Mouse (Mus musculus): ENCODE data around the gene 4931414P19Rik. TPM values are rescaled to one million over a fixed set of nuclear protein-coding genes. Genes with fewer than 3 reads are reported as not detected.
"Not testable (repeated sequence)": the region's sequence is repeated elsewhere in the genome, so short reads cannot be mapped to it uniquely, and the experiment has no call there.

Gene 4931414P19Rik
- polyA plus RNA-seq, 1 experiment, result 8.4 TPM

DNA sequence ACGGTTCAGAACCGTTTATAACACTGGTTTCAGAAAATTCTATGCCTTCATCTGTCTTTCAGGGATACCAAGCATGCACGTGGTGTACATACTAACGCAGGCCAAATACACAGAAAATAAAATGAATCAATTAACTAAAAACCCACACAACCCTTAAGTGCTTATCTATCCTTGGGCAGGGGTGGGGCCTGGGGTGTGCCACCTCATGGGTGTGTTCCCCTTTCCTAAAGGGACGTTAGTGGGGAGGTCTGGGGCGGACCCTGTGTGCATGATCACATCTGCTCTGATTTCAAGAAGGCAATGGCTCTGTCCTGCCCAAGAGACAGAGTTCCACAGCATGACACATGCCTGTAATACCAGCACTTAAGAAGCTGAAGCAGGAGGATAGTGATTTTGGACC lies 17.5 kb upstream of the 4931414P19Rik start:
- no peaks in the 10 kb centered on the region for H3K36me3 ChIP-seq (ENCODE audit: control insufficient read depth, insufficient read depth, low read length, poor library complexity, severe bottlenecking)
- no peak overlapping the region for H3K9ac ChIP-seq (ENCODE audit: low read depth, poor library complexity, severe bottlenecking)
- H3K27me3 ChIP-seq (ENCODE audit: control insufficient read depth, insufficient read depth, low read length, poor library complexity, severe bottlenecking), result no peaks in the 10 kb centered on the region
- peaks cover 3% of the 10 kb centered on the region; the same call in 1 of the 2 replicates for H3K9me3 ChIP-seq (replicated peaks; ENCODE audit: control insufficient read depth, insufficient read depth, low read length, poor library complexity, severe bottlenecking)
- H3K4me1 ChIP-seq (ENCODE audit: control insufficient read depth, insufficient read depth, low read length), result peaks cover 3% of the 10 kb centered on the region
- no peak overlapping the region for H3K27ac ChIP-seq (ENCODE audit: insufficient read depth, low read length)
- TF ChIP-seq EP300 (IDR thresholded peaks at IDR 0.05; ENCODE audit: insufficient read depth, low read depth, low read length), result no peak
- TF ChIP-seq POLR2A (IDR thresholded peaks at IDR 0.05; ENCODE audit: insufficient read depth, low read length), result no peak
- TF ChIP-seq CTCF (IDR thresholded peaks at IDR 0.05; ENCODE audit: low read depth, low read length), result no peak
- H3K4me3 ChIP-seq (ENCODE audit: low read depth, low read length), result no peak overlapping the region

- H3K4me1 ChIP-seq (ENCODE audit: control insufficient read depth, insufficient read depth, low read length), result peaks cover 3% of the 10 kb centered on the region
- H3K9ac ChIP-seq (ENCODE audit: low read depth, poor library complexity, severe bottlenecking), result no peak within 1 kb of the TSS
- H3K9me3 ChIP-seq (replicated peaks; ENCODE audit: control insufficient read depth, insufficient read depth, low read length, poor library complexity, severe bottlenecking), result peaks cover 3% of the 10 kb centered on the region; the same call in 1 of the 2 replicates
- H3K36me3 ChIP-seq (ENCODE audit: control insufficient read depth, insufficient read depth, low read length, poor library complexity, severe bottlenecking), result peaks cover 2% of the 10 kb centered on the region
- no peak within 1 kb of the TSS for H3K27ac ChIP-seq (ENCODE audit: insufficient read depth, low read length)
- TF ChIP-seq POLR2A (IDR thresholded peaks at IDR 0.05; ENCODE audit: insufficient read depth, low read length) (no peak), EP300 (IDR thresholded peaks at IDR 0.05; ENCODE audit: insufficient read depth, low read depth, low read length) (no peak)
- H3K27me3 ChIP-seq (ENCODE audit: control insufficient read depth, insufficient read depth, low read length, poor library complexity, severe bottlenecking), result no peaks in the 10 kb centered on the region
- H3K4me3 ChIP-seq (ENCODE audit: low read depth, low read length), result no peak within 1 kb of the TSS
These were observed 15.3 kb upstream of the 4931414P19Rik start, which contains the start of gene Psmb11 for GRCm38 (mm10) chr14:54621133-54621532. Gene Psmb11, plus strand, starts transcription at chr14:54621433.

DNA sequence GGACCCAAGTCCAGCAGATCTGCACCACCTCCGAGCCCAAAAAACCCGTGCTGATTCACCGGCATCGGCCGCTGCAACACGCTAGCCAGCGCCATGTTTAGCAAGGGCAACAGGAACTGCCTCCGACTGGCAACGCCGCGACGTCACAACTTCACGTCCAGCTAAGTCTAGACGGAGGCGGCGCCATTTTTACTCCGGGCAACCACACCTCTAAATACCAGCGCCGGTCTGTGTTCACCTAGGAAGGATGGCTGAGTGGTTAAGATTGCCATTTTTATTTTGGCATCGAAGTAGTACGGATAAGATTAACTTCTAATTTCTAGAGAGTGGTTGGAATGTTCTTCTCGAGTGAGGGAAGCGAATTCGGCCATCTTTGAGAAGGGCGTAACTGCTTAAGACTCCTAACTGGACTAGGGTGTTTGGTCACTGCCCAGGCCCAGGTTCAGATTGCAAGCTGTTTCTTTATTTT lies 12.1 kb upstream of the 4931414P19Rik start, which contains the start of gene Psmb5:
Psmb5 (minus strand) TSS at position 126 of the 469 bp plus-strand sequence.
- TF ChIP-seq POLR2A (IDR thresholded peaks at IDR 0.05; ENCODE audit: insufficient read depth, low read length) (no peak), CTCF (IDR thresholded peaks at IDR 0.05; ENCODE audit: low read depth, low read length) (no peak), EP300 (IDR thresholded peaks at IDR 0.05; ENCODE audit: insufficient read depth, low read depth, low read length) (0 out of 2 replicates have a peak, but pooled peaks have one; percentile 10)
- Histone ChIP-seq H3K27me3 (ENCODE audit: control insufficient read depth, insufficient read depth, low read length, poor library complexity, severe bottlenecking) (no peaks in the 10 kb centered on the region), H3K4me1 (ENCODE audit: control insufficient read depth, insufficient read depth, low read length) (peaks cover 5% of the 10 kb centered on the region), H3K27ac (ENCODE audit: insufficient read depth, low read length) (peak within 1 kb of the TSS; percentile 51; the same call in 1 of the 2 replicates), H3K4me3 (ENCODE audit: low read depth, low read length) (peak within 1 kb of the TSS; percentile 96), H3K9me3 (replicated peaks; ENCODE audit: control insufficient read depth, insufficient read depth, low read length, poor library complexity, severe bottlenecking) (peaks cover 3% of the 10 kb centered on the region; the same call in 1 of the 2 replicates), H3K9ac (ENCODE audit: low read depth, poor library complexity, severe bottlenecking) (peak within 1 kb of the TSS; percentile 95), H3K36me3 (ENCODE audit: control insufficient read depth, insufficient read depth, low read length, poor library complexity, severe bottlenecking) (peaks cover 17% of the 10 kb centered on the region)

- peaks cover 20% of the 10 kb centered on the region for H3K36me3 ChIP-seq (ENCODE audit: control insufficient read depth, insufficient read depth, low read length, poor library complexity, severe bottlenecking)
- peaks cover 5% of the 10 kb centered on the region for H3K4me1 ChIP-seq (ENCODE audit: control insufficient read depth, insufficient read depth, low read length)
- H3K27ac ChIP-seq (ENCODE audit: insufficient read depth, low read length), result peak overlapping the region; percentile 49; the same call in 1 of the 2 replicates
- H3K9me3 ChIP-seq (replicated peaks; ENCODE audit: control insufficient read depth, insufficient read depth, low read length, poor library complexity, severe bottlenecking), result peaks cover 3% of the 10 kb centered on the region; the same call in 1 of the 2 replicates
- no peaks in the 10 kb centered on the region for H3K27me3 ChIP-seq (ENCODE audit: control insufficient read depth, insufficient read depth, low read length, poor library complexity, severe bottlenecking)
- H3K4me3 ChIP-seq (ENCODE audit: low read depth, low read length), result peak overlapping the region; percentile 96
- TF ChIP-seq CTCF (IDR thresholded peaks at IDR 0.05; ENCODE audit: low read depth, low read length), result peak; percentile 45
- no peak for TF ChIP-seq POLR2A (IDR thresholded peaks at IDR 0.05; ENCODE audit: insufficient read depth, low read length)
- no peak for TF ChIP-seq EP300 (IDR thresholded peaks at IDR 0.05; ENCODE audit: insufficient read depth, low read depth, low read length)
- H3K9ac ChIP-seq (ENCODE audit: low read depth, poor library complexity, severe bottlenecking), result peak overlapping the region; percentile 95
These were observed 11.5 kb upstream of the 4931414P19Rik start for GRCm38 (mm10) chr14:54617152-54617896.

DNA sequence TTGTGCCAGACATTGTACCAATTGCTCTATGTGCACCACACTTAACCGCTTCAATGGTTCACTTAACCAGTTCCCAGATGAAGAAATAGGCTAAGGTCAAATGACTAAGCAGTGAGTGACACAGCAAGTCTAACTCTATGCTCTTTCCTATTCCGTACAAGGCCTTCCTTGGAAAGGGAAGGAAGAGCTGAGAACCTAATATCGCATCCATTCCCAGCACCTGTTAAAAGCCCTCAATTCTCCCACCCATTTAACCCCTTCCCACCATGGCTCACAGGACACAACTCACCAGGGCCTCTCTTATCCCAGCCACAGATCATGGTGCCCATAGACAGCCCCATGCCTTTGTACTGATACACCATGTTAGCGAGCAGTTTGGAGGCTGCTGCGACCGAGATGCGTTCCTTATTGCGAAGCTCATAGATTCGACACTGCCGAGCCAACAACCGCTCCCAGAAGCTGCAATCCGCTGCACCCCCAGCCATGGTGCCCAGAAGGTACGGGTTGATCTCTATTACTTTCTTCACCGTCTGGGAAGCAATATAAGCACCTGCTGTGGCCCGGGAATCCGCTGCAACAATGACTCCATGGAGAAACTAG lies 10.5 kb upstream of the 4931414P19Rik start:
- TF ChIP-seq EP300 (IDR thresholded peaks at IDR 0.05; ENCODE audit: insufficient read depth, low read depth, low read length) (no peak), POLR2A (IDR thresholded peaks at IDR 0.05; ENCODE audit: insufficient read depth, low read length) (no peak), CTCF (IDR thresholded peaks at IDR 0.05; ENCODE audit: low read depth, low read length) (no peak)
- Histone ChIP-seq H3K9me3 (replicated peaks; ENCODE audit: control insufficient read depth, insufficient read depth, low read length, poor library complexity, severe bottlenecking) (peaks cover 3% of the 10 kb centered on the region; the same call in 1 of the 2 replicates), H3K4me1 (ENCODE audit: control insufficient read depth, insufficient read depth, low read length) (peaks cover 5% of the 10 kb centered on the region), H3K27me3 (ENCODE audit: control insufficient read depth, insufficient read depth, low read length, poor library complexity, severe bottlenecking) (no peaks in the 10 kb centered on the region), H3K4me3 (ENCODE audit: low read depth, low read length) (peak overlapping the region; percentile 47), H3K27ac (ENCODE audit: insufficient read depth, low read length) (no peak overlapping the region), H3K36me3 (ENCODE audit: control insufficient read depth, insufficient read depth, low read length, poor library complexity, severe bottlenecking) (peaks cover 25% of the 10 kb centered on the region), H3K9ac (ENCODE audit: low read depth, poor library complexity, severe bottlenecking) (peak overlapping the region; percentile 95)

- H3K4me1 ChIP-seq (ENCODE audit: control insufficient read depth, insufficient read depth, low read length); H3K9me3 ChIP-seq (replicated peaks; ENCODE audit: control insufficient read depth, insufficient read depth, low read length, poor library complexity, severe bottlenecking); H3K4me3 ChIP-seq (ENCODE audit: low read depth, low read length); H3K27me3 ChIP-seq (ENCODE audit: control insufficient read depth, insufficient read depth, low read length, poor library complexity, severe bottlenecking); H3K9ac ChIP-seq (ENCODE audit: low read depth, poor library complexity, severe bottlenecking); H3K27ac ChIP-seq (ENCODE audit: insufficient read depth, low read length): not testable (repeated sequence)
- H3K36me3 ChIP-seq (ENCODE audit: control insufficient read depth, insufficient read depth, low read length, poor library complexity, severe bottlenecking), result peaks cover 25% of the 10 kb centered on the region
These were observed 8.3 kb upstream of the 4931414P19Rik start for GRCm38 (mm10) chr14:54614130-54614529.
